Mouse (Mus musculus) heart, postnatal 0 days (tissue): Measurements from ENCODE around the gene Pskh1.

Source experiments
- CTCF ChIP-seq: IDR thresholded peaks from 2 replicates; pipeline ENCODE4 v1.5.1; 2016; ENCODE audit warnings: antibody characterized with exemption, control low read depth, low read depth
- EP300 ChIP-seq: IDR thresholded peaks from 2 replicates; pipeline ENCODE4 v1.6.1; 2016; ENCODE audit warnings: antibody characterized with exemption, low read depth

GRCm38 (mm10) chr8:105979325-105979724, 79.1 kb downstream of the Pskh1 start, which contains the start of gene Dpep3:
- no peak for TF ChIP-seq CTCF
- no peak for TF ChIP-seq EP300
